Mouse (Mus musculus): ENCODE data around the gene Ostm1. TPM values are rescaled to one million over a fixed set of nuclear protein-coding genes. Genes with fewer than 3 reads are reported as not detected.

The Ostm1 gene
- 41.8 TPM for polyA plus RNA-seq (2017; shearing (Covaris generic))

DNA sequence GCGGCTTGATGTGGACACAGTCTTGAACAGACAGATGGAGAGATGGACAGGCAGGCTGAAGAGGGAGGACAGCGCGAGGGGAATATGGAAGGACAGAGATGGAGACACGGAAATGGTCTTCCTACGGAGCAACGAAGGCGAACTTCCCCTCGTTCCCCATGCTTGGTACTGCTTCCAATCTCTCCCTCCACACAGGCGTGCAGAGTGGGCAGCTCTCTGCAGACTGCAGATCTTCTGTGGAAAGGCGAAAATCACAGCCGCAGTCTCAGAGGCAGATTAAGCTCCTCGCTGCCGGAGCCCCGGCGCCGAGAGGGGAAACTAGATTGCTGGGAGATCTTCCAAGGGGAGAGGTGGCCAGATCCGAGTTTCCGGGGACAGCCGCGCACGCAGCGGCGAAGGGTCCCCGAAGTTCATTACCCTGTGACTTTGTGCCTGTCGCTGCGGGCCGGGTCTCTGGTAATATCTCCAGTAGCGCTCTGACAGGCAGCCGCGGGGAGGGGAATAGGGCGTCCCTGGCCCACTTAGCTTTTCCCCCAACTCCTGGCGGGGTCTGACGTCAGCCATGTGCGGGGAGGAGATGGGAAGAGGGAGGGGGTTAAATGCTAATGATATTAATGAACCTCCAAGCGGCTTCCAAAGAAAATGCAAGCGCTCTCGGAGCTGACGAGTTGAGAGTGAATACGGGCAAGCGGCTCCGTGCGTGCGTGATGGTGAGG lies at the start of gene Ostm1, which contains the start of gene Nr2e1:
Gene Ostm1 (plus strand): TSS at position 666 of the 716 bp plus-strand sequence.
Gene Nr2e1 (minus strand): TSS at position 476 of the 716 bp plus-strand sequence.

Other genes with a start within 250 kb of the Ostm1 start
- gene Afg1l, start 105.3 kb upstream of the Ostm1 start, polyA plus RNA-seq (2017; shearing (Covaris generic)), result 6.5 TPM
- 278 TPM for gene Snx3, start 81.8 kb upstream of the Ostm1 start, polyA plus RNA-seq (2017; shearing (Covaris generic))
- gene Nr2e1, start 190 bp upstream of the Ostm1 start, polyA plus RNA-seq (2017; shearing (Covaris generic)), result not detected
- 43.6 TPM for gene Sec63, start 177.7 kb downstream of the Ostm1 start, polyA plus RNA-seq (2017; shearing (Covaris generic))

Measured in effector memory CD4-positive, alpha-beta T cell, adult 5 months (primary cell).